Mouse (Mus musculus): ENCODE data around the gene Mrps30.
"Not testable (repeated sequence)": the region's sequence is repeated elsewhere in the genome, so short reads cannot be mapped to it uniquely, and the experiment has no call there.

Gene Mrps30

GRCm38 (mm10) chr13:118386511-118387447, at the start of gene Mrps30, which contains the start of gene B430218F22Rik:
Gene Mrps30 (minus strand): TSS chr13:118387252.
Gene B430218F22Rik (plus strand): TSS chr13:118386630.
- DNase-seq (ENCODE audit: low read depth, low spot score) = peak; percentile 80

GRCm38 (mm10) chr13:118420847-118421246, 33.8 kb upstream of the Mrps30 start:
- no peak for DNase-seq (ENCODE audit: low read depth, low spot score)

DNA sequence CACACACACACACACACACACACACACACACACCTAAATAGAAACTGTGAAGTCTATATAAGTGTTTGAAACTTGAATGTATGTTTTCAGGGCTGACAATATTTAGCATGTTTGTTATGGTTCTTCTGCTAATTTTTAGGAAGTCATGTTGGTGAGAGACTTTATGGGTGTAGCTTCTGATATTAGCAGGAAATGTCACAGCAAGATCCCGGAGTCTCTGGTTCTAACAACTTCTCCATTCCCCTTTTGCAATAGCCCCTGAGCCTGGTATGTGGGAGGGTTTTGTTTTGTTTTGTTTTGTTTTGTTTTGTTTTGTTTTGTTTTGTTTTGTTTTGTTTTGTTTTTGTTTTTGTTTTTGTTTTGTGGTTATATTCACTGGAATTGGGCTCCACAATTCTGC, 33.4 kb upstream of the Mrps30 start:
- DNase-seq (ENCODE audit: low read depth, low spot score) = no peak

DNA sequence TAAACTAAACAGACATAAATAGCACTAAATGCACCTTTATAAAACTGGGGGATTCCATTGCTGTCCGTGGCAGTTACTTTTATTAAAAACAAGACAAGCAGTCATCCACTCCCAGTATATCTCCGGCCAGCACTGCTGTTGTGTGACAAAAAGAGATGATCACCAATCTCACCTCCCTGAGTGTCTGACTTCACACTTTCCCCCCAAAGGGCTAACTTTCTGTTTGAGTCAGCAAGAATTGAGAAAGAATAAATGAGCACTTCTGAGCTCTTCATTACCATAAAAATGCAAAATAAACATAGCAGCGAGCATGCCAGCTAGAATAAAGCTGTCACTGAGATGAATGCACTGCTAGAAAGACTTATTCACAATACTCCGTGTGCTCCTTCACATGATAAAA, 31.1 kb upstream of the Mrps30 start:
- DNase-seq (ENCODE audit: low read depth, low spot score) = no peak

GRCm38 (mm10) chr13:118411297-118411992, 24.4 kb upstream of the Mrps30 start:
- no peak for DNase-seq (ENCODE audit: low read depth, low spot score)

GRCm38 (mm10) chr13:118403544-118403943, 16.5 kb upstream of the Mrps30 start:
- DNase-seq (ENCODE audit: low read depth, low spot score) = peak; percentile 46

GRCm38 (mm10) chr13:118400340-118400739, 13.3 kb upstream of the Mrps30 start:
- no peak for DNase-seq (ENCODE audit: low read depth, low spot score)

DNA sequence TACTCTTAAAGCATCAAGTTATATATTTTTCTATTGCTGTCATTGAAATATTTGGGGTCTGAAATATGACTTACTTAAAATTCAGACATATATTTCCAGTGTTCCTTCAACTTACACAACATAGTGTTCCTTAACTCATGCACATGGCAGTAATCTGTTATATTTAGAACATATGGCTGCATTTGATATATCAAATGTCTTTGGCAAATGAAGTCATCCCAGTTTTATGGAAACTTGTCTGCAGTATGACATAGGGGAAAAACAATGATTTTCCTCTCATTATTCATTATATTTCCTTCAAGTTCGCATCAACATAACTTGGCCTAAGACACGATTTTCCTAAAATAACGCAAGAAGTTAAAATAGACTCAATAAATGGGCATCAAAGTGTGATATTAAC, 8.8 kb upstream of the Mrps30 start:
- no peak for DNase-seq (ENCODE audit: low read depth, low spot score)

GRCm38 (mm10) chr13:118387448-118387801, 373 bp upstream of the Mrps30 start:
- DNase-seq (ENCODE audit: low read depth, low spot score) = not testable (repeated sequence)

DNA sequence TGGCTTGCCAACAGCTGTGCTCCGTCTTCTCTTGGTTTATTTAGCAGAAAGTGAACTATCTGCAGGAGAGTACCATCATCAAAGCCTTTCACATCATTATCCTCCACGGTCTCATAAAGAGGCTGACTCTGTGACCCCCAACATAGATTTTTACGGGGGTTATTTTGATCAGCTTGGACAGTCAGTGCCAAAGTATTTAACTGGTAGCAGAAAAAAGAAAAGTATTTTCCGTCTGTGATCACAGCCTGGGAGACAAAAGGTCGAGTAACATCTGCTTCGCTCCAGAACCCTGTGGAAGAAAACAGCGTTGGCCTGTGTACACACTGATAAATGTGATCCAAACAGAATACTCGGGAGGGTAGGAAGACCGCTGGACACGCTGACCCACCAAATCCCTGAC, 6.7 kb downstream of the Mrps30 start:
- DNase-seq (ENCODE audit: low read depth, low spot score) = no peak

DNA sequence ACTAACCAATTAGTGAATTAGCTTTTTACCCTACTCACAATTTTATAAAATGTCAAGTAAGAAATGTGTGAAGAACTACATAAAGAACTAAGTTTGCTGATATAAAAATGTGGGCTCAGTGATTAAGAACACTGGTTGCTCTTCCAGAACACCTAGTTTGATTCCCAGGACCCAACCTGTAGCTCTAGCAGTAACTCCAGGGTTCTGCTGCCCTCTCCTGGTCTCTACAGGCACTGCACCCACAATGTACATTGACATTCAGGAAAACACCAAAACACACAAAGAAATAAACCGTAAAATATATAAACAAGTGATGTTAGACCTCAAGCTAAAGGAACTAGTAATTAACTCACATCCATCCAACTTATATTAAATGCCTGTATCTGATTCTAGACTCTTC, 7.9 kb downstream of the Mrps30 start:
- peak; percentile 23 for DNase-seq (ENCODE audit: low read depth, low spot score)

DNA sequence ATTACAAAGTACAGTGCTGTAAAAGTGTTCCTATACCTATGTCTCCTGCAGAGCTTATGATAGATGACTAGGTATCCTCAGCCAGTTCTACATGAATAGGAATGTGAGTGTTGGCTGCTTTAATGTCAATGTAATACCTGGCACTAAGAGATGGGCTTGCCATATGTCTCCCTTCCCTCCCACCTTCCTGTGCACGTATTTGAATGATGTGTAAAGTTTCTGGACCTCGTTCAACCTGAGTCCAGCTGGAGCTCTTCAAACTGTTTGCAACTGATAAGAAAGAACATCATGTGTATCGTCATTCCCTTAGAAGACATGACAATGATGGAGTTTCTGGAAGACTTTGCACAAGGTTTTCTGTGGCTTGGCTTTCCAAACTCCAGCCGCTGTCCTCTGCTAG, 14.2 kb downstream of the Mrps30 start:
- DNase-seq (ENCODE audit: low read depth, low spot score) = no peak

- no peak for DNase-seq (ENCODE audit: low read depth, low spot score)
These were observed 21.3 kb downstream of the Mrps30 start for GRCm38 (mm10) chr13:118365774-118366173.

DNA sequence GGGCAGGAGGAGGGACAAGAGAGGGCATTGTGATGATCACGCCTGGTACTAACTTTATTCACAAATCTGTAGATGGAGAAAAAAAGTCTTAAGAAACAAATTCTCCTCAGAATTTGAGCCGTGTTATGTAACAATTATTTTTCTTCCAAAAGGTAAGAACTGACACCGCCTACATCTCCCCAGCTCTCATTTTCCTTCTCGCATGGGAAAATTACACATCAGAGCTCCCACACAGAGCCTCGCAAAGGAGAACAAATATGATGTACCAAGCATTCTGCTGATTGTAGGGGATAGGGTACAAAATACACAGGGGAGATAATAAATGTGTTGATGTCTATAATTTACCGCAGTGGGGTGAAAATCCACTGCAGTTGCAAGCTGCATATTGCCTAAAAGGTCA, 23.7 kb downstream of the Mrps30 start:
- DNase-seq (ENCODE audit: low read depth, low spot score) = no peak

DNA sequence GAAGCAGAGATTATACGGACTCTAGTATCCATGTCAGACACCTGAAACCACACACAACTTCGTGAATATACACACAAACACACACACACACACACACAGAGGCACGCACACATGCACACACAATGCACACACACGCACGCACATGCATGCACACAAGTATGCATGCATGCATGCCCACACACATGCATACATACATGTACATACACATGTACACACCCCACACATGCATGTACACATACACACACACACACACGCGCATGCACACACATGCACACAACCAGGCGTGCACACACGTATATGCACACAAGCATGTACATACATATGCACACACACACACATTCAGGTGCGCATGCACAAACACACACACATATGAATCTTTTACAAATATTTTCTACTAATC, 36.2 kb downstream of the Mrps30 start:
- DNase-seq (ENCODE audit: low read depth, low spot score) = no peak

- DNase-seq (ENCODE audit: low read depth, low spot score) = peak; percentile 11
These were observed 36.8 kb downstream of the Mrps30 start for GRCm38 (mm10) chr13:118350257-118350656.
